Mouse (Mus musculus) cerebellum, postnatal 25 days (tissue): ENCODE measurements at regions not wholly inside any gene's neighbourhood (a gene's known extent, or its start where the extent isn't known, plus 50 kb on each side); places are given as distances from the start of the nearest gene placed in this dataset.

Source experiments
- DNase-seq, 2 experiments: peaks; one replicate each; pipeline ENCODE4 v3.0.0; 2021; ENCODE audit warnings: mixed read lengths in 2 of 2

GRCm38 (mm10) chr3:123952121-123952520, 261.5 kb upstream of the Ndst3 start:
- DNase-seq = no peak

GRCm38 (mm10) chr3:123967373-123967772, 276.7 kb upstream of the Ndst3 start:
- no peak for DNase-seq

- DNase-seq = no peak
These were observed 281.7 kb upstream of the Ndst3 start for GRCm38 (mm10) chr3:123972367-123972766.

GRCm38 (mm10) chr3:123973806-123974576, 283.3 kb upstream of the Ndst3 start:
- peak; percentile 96 to 98 for DNase-seq

GRCm38 (mm10) chr3:123976475-123976874, 285.8 kb upstream of the Ndst3 start:
- peak; percentile 40 to 50 for DNase-seq

GRCm38 (mm10) chr3:123977168-123977567, 286.5 kb upstream of the Ndst3 start:
- DNase-seq = peak; percentile 60 to 82

GRCm38 (mm10) chr3:123983045-123983444, 292.4 kb upstream of the Ndst3 start:
- no peak for DNase-seq

- no peak for DNase-seq
These were observed 292.9 kb upstream of the Ndst3 start for GRCm38 (mm10) chr3:123983530-123983929.

GRCm38 (mm10) chr3:123984028-123984427, 293.4 kb upstream of the Ndst3 start:
- no peak for DNase-seq

GRCm38 (mm10) chr3:123999957-124000616, 309.4 kb upstream of the Ndst3 start:
- no peak for DNase-seq

GRCm38 (mm10) chr3:124000883-124001282, 310.2 kb upstream of the Ndst3 start:
- no peak for DNase-seq

- DNase-seq = no peak
These were observed 309.0 kb upstream of the Tram1l1 start for GRCm38 (mm10) chr3:124011685-124012084.

GRCm38 (mm10) chr3:124018618-124019017, 302.0 kb upstream of the Tram1l1 start:
- DNase-seq = no peak

- DNase-seq = no peak
These were observed 294.5 kb upstream of the Tram1l1 start for GRCm38 (mm10) chr3:124026188-124026587.

- DNase-seq = no peak
These were observed 253.6 kb upstream of the Tram1l1 start for GRCm38 (mm10) chr3:124067061-124067460.

GRCm38 (mm10) chr3:124067538-124067937, 253.1 kb upstream of the Tram1l1 start:
- DNase-seq = no peak

- no peak for DNase-seq
These were observed 252.7 kb upstream of the Tram1l1 start for GRCm38 (mm10) chr3:124067971-124068370.

GRCm38 (mm10) chr3:124069182-124069581, 251.5 kb upstream of the Tram1l1 start:
- DNase-seq = peak; percentile 19 to 41

GRCm38 (mm10) chr3:124075974-124076606, 244.6 kb upstream of the Tram1l1 start:
- peak; percentile 27 to 29 for DNase-seq

GRCm38 (mm10) chr3:124092404-124093121, 228.1 kb upstream of the Tram1l1 start:
- no peak for DNase-seq

GRCm38 (mm10) chr3:124113995-124114394, 206.7 kb upstream of the Tram1l1 start:
- DNase-seq = no peak

GRCm38 (mm10) chr3:124156255-124156654, 164.4 kb upstream of the Tram1l1 start:
- no peak for DNase-seq
